Mouse (Mus musculus) liver, adult (tissue): ENCODE measurements at regions not wholly inside any gene's neighbourhood (a gene's known extent, or its start where the extent isn't known, plus 50 kb on each side); places are given as distances from the start of the nearest gene placed in this dataset.

ENCODE experiments used
- GATA4 ChIP-seq: IDR thresholded peaks from 2 replicates; pipeline ENCODE4 v1.6.1; 2014; ENCODE audit warnings: mild to moderate bottlenecking, low read length; ENCODE audit not compliant: insufficient replicate concordance

DNA sequence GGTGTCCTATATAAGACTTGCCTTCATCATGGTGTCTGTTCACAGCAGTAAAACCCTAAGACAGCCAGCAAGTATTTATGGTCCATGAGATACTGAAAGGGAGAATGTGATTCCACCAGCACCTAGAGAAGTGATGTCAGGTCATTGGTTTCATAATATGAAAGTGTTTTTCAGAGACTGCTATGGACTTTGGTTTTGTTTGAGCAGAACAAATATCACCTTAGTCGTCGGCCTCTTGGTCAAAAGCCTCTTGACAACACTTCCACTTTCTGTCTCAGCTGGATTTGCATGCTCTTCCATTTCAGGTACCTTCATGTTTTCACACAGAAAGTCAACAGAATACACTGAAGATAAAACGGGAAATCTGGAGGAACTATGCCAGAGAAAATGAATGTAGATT, 56.7 kb upstream of the Lrrc8b start:
- no peak for TF ChIP-seq GATA4

DNA sequence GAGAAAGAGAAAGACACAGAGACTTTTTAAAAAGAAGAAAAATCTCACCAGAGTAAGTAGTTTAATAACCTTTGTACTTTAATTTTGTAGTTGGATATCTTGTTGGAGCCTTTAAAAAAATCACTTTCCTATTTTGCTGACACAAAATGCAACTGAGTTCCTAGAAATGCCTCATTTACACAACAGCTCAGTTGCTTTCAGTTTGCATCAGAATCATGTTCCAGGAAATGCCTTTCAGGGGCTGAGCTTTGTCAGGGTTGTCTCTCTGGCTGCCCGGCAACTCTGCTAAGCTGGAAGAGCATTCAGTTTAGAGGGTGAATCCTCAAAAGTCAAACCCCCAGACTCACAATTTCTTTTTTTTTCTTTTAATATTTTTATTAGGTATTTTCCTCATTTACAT, 60.5 kb upstream of the Gbp6 start:
- no peak for TF ChIP-seq GATA4

DNA sequence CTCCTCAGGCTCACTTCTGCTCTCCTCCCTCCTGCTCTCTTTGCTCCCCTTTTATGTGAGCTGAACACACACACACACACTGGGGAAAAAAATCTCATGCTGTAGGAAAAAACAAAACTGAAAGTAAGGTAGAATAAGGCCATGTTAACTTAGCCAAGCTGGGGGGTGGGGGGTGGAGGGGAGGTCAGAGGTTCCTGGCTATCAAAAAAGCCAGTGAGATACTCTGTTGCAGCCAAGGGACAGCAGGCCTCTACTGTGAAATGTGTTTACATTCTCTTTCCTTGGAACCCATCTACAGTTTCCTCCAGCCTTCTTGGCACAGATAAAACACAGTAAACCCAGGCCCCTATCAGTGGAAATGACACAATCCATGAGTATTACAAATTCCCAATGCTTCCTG, 53.0 kb upstream of the Gbp6 start:
- TF ChIP-seq GATA4 = peak; percentile 99

DNA sequence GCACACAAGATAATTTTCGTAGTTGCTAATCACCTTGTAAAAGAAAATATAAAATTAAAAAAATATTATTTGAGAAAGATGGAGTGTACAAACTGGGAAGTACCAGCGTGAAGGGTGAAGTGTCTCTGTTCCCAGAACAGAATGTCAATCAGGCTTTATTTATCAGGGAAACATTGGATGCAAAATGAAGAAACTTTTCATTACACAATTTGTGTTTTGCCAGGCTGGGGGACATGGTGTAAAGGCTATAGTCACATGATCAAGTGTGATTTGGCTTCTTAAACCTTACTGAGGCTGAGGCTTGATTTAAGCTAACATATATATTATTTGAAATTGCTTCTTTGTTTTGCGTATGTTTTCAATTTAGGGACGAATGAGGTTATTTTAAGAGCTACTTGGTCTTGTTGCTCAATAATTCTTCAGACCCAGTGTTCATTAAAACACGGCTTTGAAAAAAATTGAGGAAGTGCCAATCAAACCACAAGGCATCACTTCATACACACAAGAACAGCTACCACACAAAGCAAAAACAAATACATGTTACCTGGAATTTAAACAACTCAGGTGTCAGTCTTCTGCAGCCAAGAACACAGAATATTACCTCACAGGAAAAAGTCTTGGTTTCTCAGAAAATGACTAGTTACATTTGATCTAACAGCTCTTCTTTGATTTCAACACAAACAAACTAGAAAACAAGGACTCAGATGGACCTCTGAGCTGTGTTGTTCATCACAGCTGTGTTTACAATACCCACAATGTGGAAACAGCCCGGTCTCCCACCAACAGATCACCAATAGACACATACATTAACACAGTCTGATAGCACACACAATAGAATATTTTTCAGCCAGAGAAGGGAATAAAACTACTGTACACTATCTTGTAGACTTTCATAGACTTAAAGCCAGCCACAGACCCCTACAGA, 51.6 kb upstream of the Gbp6 start:
- TF ChIP-seq GATA4 = no peak
